Mouse (Mus musculus) limb, embryonic 10.5 days (tissue): ENCODE data around the gene Cep41. TPM values are rescaled to one million over a fixed set of nuclear protein-coding genes. Genes with fewer than 3 reads are reported as not detected.
A peak's percentile ranks its signal among the peaks of the same experiment; 100 is the strongest.

Experiments
- DNase-seq: peaks from one replicate; pipeline ENCODE4 v3.0.0-alpha.2; 2017; ENCODE audit warnings: low spot score
- H3K27ac ChIP-seq: fragments of 300-500 bp; sonication (generic); 2 replicates; pipeline ENCODE4 v1.5.1; 2016; ENCODE audit warnings: mild to moderate bottlenecking
- H3K27me3 ChIP-seq: fragments of 300-500 bp; sonication (generic); 2 replicates; pipeline ENCODE4 v1.6.1; 2016; ENCODE audit warnings: low read depth, mild to moderate bottlenecking; ENCODE audit not compliant: poor library complexity, severe bottlenecking
- H3K36me3 ChIP-seq: fragments of 300-500 bp; sonication (generic); 2 replicates; pipeline ENCODE4 v1.6.1; 2016; ENCODE audit warnings: mild to moderate bottlenecking, moderate library complexity
- H3K4me1 ChIP-seq: fragments of 300-500 bp; sonication (generic); 2 replicates; pipeline ENCODE4 v1.6.1; 2016
- H3K4me3 ChIP-seq: fragments of 300-500 bp; sonication (generic); 2 replicates; pipeline ENCODE4 v1.5.1; 2016; ENCODE audit warnings: mild to moderate bottlenecking, moderate library complexity
- H3K9me3 ChIP-seq: fragments of 300-500 bp; sonication (generic); replicated peaks from 2 replicates; pipeline ENCODE4 v1.6.1; 2016; ENCODE audit warnings: mild to moderate bottlenecking
- WGBS: fragments of 180-500 bp; shearing (Covaris S2); methylation state at CpG from one replicate; pipeline ENCODE4 v1.1.7; 2016; 5-methylcytosine and 5-hydroxymethylcytosine counted together
- polyA plus RNA-seq: library from polyadenylated mRNA; unstranded; fragments of >200 nt; fragmentation: Nextera tagmentation; extraction: Ambion mirVana; gene quantifications from 2 replicates; pipeline ENCODE4 v1.2.1, GENCODE M21; 2016

Cep41 gene
- polyA plus RNA-seq, 1 experiment from 2014 or later = 33.1 TPM

DNA sequence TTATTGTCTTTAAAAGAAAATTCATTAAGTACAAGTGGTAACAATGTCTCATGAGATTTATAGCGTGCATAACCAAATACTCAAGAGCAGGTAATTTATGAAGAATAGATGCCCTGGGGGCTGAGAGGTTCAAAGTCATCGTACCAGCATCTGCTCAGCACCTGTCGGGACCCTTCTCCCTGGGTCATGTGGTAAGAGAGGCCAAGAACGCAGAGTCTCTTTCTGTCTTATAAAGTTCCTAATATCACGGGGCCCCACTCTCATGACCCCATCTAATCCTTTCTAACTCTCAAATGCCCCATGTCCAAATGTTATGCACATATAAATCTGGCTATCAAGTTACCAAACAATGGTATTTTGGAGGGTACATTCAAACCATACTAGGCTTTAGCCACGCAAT, 9.3 kb upstream of the Cep41 start:
- no peak overlapping the region for H3K4me3 ChIP-seq
- H3K27ac ChIP-seq = peak overlapping the region; percentile 73
- WGBS = 36% methylated on average over 6 of the region's 6 CpGs
- peak; percentile 72 for DNase-seq
- H3K27me3 ChIP-seq = no peaks in the 10 kb centered on the region
- no peaks in the 10 kb centered on the region for H3K9me3 ChIP-seq
- peaks cover 37% of the 10 kb centered on the region for H3K4me1 ChIP-seq
- peaks cover 19% of the 10 kb centered on the region for H3K36me3 ChIP-seq

DNA sequence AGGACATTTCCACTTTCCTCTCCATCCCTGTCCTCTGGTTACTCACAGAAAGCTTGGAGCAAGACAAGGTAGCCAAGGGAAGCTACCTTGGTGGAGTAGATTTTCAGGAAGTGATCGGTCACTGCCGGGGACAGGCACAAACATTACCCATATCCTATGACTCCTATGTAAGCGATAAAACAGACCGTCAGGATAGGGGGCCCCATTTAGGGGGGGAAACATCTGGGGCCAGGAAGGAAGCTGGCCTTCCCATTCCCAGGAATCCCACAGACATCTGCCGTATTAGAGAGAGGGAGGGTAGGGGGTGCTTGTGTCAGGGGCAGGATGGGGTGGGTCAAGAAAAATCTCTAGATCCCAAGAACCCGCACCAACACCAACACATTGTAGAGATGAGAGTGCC, 6.6 kb upstream of the Cep41 start:
- peaks cover 12% of the 10 kb centered on the region; the same call in 1 of the 2 replicates for H3K36me3 ChIP-seq
- no peak overlapping the region for H3K4me3 ChIP-seq
- no peak for DNase-seq
- no peaks in the 10 kb centered on the region for H3K27me3 ChIP-seq
- 56% methylated on average over 6 of the region's 6 CpGs for WGBS
- peaks cover 43% of the 10 kb centered on the region for H3K4me1 ChIP-seq
- H3K27ac ChIP-seq = peak overlapping the region; percentile 79
- H3K9me3 ChIP-seq = no peaks in the 10 kb centered on the region

DNA sequence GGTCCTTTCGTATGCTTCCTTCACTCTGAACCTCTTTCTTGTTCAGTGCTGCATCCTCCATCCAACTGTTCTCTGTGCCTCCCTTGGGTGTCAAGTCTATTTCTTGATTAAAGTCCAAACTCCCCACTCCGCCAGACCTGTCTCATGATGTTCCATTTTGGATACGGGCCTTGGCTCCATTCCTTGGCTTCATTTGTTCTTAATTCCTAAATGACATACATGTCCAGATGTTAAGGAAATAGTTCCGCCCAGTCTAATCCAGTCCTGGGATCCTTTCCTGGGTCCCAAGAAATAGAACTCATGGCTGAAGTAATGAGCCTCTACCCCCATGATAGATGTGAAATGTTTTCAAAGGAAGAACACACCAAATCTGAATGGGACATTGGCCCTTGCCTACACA, 4.5 kb upstream of the Cep41 start:
- Histone ChIP-seq H3K27me3 (no peaks in the 10 kb centered on the region), H3K4me1 (peaks cover 49% of the 10 kb centered on the region), H3K27ac (peak overlapping the region; percentile 77), H3K36me3 (peaks cover 5% of the 10 kb centered on the region; the same call in 1 of the 2 replicates), H3K9me3 (no peaks in the 10 kb centered on the region), H3K4me3 (no peak overlapping the region)
- 95% methylated on average over 4 of the region's 4 CpGs for WGBS
- DNase-seq = no peak

DNA sequence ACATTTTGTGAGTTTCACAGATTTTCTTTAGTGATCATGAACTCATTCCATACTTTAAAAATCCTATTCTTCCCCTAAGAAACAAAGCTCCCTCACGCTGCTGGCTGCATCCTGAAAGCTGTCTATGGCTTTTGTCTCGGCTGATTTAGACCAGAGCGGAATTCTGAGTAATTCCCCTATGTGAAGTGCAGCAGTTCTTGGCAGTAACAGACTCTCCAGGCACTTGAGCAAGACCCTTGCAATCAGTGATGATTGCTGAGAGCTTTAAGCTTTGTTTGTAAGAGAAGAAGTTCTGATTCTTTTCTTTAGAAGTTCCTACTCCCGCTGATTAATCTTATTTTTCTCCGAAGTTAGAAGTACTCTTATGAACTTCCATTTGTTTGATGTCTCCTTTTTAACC, 3.9 kb upstream of the Cep41 start:
- DNase-seq = no peak
- Histone ChIP-seq H3K36me3 (peaks cover 5% of the 10 kb centered on the region; the same call in 1 of the 2 replicates), H3K27ac (peak overlapping the region; percentile 77), H3K4me1 (peaks cover 51% of the 10 kb centered on the region), H3K9me3 (no peaks in the 10 kb centered on the region), H3K4me3 (no peak overlapping the region), H3K27me3 (no peaks in the 10 kb centered on the region)
- WGBS = 60% methylated on average over 5 of the region's 5 CpGs

DNA sequence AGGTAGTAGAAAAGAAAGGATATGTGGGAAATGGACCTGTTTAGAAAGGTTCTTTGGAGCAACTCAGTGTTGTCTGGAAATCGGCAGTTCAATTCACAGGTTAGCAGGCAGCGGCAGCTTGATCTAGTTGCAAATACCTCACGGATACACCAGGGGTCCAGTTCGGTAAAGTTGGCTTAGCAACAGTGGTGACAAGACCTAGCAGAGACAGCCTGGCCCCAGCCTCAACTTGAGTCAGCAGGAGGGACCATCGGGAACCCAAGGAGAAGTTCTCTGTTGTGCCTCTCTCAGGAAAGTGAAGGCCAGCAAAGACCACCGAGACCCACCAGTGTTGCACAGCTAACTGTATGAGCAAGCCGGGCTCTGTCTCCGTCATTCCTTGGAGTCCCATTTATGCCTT, 1.6 kb upstream of the Cep41 start:
- H3K9me3 ChIP-seq = no peaks in the 10 kb centered on the region
- H3K27me3 ChIP-seq = no peaks in the 10 kb centered on the region
- peaks cover 43% of the 10 kb centered on the region for H3K4me1 ChIP-seq
- DNase-seq = no peak
- peaks cover 5% of the 10 kb centered on the region; the same call in 1 of the 2 replicates for H3K36me3 ChIP-seq
- H3K4me3 ChIP-seq = no peak overlapping the region
- H3K27ac ChIP-seq = peak overlapping the region; percentile 98
- WGBS = 93% methylated on average over 8 of the region's 8 CpGs

DNA sequence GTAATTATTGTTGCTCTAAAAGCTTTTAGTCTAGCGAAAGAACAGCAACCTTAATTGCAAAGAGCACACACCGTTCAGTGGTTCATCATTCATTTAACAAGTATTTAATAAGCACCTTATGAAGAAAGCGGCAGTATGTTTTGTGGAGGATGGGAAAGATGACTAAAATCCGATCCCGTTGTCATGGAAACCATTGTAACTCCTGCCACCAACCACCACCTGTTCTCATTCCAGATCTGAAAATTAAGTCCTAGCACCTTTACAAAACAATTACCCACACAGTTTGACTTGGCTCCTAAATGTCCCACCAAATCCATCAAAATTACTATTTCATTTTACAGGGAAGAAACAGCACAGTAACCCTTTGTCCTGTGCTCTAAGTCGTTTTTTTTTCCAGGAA, 660 bp upstream of the Cep41 start:
- Histone ChIP-seq H3K27ac (peak overlapping the region; percentile 98), H3K9me3 (no peaks in the 10 kb centered on the region), H3K27me3 (no peaks in the 10 kb centered on the region), H3K4me1 (peaks cover 34% of the 10 kb centered on the region), H3K36me3 (peaks cover 5% of the 10 kb centered on the region; the same call in 1 of the 2 replicates), H3K4me3 (peak overlapping the region; percentile 53)
- DNase-seq = no peak
- 52% methylated on average over 6 of the region's 6 CpGs for WGBS

DNA sequence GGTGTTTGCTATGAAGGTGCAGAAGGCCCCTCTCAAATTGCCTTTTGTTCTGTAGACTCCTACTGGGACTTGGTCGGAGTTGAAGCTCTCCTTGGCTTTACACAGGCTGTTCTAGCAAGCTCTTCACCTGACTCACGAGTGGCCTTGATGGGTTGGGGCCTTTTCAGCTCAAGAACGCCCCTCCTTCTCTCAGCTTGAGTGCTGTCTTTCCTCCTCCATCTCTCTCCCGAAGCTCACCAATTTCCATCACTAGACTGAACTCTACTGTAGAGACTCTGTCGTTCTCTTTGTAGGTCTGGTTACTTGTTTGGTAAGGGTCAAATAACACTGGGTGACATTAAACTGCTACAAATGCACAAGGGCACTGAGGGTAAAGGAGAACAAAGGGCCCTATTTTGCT, 723 bp downstream of the Cep41 start:
- H3K9me3 ChIP-seq = no peaks in the 10 kb centered on the region
- H3K4me3 ChIP-seq = peak overlapping the region; percentile 53
- no peak for DNase-seq
- WGBS = 83% methylated on average over 5 of the region's 5 CpGs
- H3K27ac ChIP-seq = peak overlapping the region; percentile 98
- peaks cover 31% of the 10 kb centered on the region for H3K4me1 ChIP-seq
- H3K27me3 ChIP-seq = no peaks in the 10 kb centered on the region
- H3K36me3 ChIP-seq = peaks cover 7% of the 10 kb centered on the region

DNA sequence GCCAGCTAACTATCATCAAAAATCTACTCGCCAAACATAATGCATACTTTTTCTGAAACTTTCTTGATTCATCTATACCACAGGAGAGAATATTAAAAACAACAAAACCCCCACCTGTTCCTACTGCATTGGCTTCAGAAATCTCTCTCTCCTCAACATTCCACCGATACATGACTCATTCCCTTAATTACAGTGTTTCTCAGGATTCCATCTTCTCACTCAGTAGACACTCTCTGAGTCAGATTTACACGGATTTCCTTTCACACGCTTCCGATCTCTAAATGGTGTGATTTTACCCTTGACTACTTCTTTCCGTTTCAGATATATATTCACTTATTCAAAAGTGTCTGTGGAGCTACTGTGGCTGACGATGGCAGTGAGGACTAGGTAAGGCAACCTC, 6.4 kb downstream of the Cep41 start:
- H3K27ac ChIP-seq = 0 out of 2 replicates have a peak overlapping the region, but pooled peaks have one; percentile 21
- no peaks in the 10 kb centered on the region for H3K27me3 ChIP-seq
- no peak overlapping the region for H3K4me3 ChIP-seq
- H3K9me3 ChIP-seq = no peaks in the 10 kb centered on the region
- H3K4me1 ChIP-seq = peaks cover 17% of the 10 kb centered on the region
- DNase-seq = no peak
- WGBS = 92% methylated on average over 7 of the region's 7 CpGs
- peaks cover 13% of the 10 kb centered on the region for H3K36me3 ChIP-seq

DNA sequence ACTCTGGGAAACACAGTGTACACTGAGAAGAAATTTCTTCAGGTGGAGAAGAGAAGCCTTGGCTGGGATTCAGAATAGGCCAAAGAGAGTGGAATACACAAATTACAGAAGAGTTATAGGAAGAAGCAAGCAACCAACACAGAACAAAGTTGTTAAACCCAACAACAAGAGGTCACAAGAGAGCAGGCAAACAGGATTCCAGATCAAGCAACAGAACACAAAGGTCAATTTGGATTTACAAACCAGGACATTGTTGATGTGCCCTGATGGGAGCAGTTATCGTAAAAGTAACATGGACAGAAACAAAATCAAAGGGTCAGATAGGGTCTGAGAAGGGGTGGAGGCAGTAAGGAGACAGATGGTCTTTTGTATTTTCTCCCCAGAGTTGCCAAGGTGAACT, 9.0 kb downstream of the Cep41 start:
- 73% methylated on average over 1 of the region's 1 CpGs for WGBS
- Histone ChIP-seq H3K36me3 (peaks cover 19% of the 10 kb centered on the region), H3K27me3 (no peaks in the 10 kb centered on the region), H3K27ac (peak overlapping the region; percentile 61; the same call in 1 of the 2 replicates), H3K4me3 (no peak overlapping the region), H3K9me3 (no peaks in the 10 kb centered on the region), H3K4me1 (peaks cover 40% of the 10 kb centered on the region)
- DNase-seq = no peak

DNA sequence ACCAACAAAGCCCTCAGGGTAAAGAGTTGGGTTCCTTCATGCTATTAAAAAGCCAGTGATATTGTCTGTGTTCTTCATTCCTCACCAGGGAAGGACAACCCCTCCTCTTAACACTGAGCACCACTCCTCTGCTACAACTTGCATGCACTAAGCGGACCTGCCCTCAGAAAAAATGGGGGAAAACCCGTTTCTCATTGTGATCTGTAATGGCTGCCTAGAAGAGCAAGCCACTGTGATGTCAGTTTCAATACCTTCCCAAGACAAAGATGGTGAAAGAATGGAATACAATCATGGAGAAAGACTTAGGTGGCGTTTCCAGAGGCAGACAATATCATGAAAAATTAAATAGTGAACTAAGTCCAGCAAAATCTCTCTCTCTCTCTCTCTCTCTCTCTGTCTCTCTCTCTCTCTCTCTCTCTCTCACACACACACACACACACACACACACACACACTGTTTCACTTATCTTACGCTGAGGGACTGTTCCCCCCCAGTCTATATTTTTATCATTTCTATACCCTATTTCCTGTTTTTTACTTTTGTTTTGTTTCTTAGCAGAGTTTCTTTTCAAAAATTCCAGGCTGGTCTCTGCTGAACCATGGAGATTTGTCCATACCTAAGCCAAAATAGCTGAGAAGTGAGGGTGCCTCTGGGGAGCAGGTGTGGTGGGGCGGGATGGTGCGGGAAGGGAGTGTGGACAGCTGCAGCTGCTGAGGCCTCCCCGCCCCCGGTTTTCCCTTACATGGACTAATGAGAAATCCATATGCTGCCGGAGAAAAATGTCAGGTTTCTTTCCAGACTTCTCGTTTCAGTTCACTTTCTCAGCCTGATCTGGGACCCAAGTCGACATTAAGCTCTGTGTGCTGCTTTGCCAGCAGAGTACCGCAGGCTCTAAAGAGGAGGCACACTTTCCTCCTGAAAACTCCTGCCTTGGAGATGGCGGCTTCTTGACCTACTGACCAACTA, 11.3 kb downstream of the Cep41 start:
- Histone ChIP-seq H3K27ac (peak overlapping the region; percentile 87), H3K4me3 (no peak overlapping the region), H3K27me3 (no peaks in the 10 kb centered on the region), H3K4me1 (peaks cover 52% of the 10 kb centered on the region), H3K9me3 (no peaks in the 10 kb centered on the region), H3K36me3 (peaks cover 25% of the 10 kb centered on the region)
- 68% methylated on average over 13 of the region's 13 CpGs for WGBS
- peak; percentile 70 for DNase-seq

DNA sequence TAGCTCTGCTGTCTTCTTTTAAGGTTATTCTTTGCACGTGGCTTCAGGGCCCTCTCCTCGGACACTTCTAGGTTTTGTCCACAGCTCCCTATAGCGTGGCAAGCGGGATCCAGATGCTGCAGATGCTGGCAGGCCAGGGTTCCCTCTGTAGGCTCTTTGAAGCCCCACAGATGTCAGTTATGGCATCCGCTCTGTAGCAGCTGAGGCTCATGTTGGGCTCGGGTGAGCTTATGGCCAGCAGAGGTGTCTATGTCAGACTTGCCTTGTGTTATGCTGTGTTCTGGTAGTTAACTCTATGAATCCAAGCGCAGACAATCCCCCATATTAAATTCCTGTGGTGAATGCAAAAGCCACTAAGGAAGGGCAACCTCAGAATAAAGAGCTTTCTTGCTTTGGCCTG, 13.1 kb downstream of the Cep41 start:
- no peaks in the 10 kb centered on the region for H3K27me3 ChIP-seq
- no peaks in the 10 kb centered on the region for H3K9me3 ChIP-seq
- H3K4me3 ChIP-seq = no peak overlapping the region
- no peak for DNase-seq
- H3K27ac ChIP-seq = peak overlapping the region; percentile 82
- peaks cover 64% of the 10 kb centered on the region for H3K4me1 ChIP-seq
- WGBS = 70% methylated on average over 7 of the region's 7 CpGs
- H3K36me3 ChIP-seq = peaks cover 25% of the 10 kb centered on the region

DNA sequence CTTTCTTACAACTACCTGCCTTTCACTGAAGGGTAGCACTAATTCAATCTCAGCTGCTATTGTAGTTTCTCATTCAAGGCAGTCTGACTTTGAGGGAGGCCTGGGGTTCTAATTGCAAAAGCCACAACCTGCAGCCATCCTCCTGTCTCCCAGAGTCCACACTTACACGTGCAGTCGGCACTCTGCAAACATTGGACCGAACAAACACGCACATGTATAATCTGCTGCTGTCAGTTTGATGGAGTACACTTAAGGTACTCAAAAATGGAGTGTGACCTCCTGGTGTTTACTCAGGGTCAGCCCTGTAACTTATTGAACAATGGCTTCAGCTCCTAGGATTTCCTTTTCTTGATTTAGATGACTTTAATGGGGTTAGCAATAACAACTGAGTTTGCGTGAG, 14.0 kb downstream of the Cep41 start:
- no peaks in the 10 kb centered on the region for H3K27me3 ChIP-seq
- peaks cover 25% of the 10 kb centered on the region for H3K36me3 ChIP-seq
- no peaks in the 10 kb centered on the region for H3K9me3 ChIP-seq
- WGBS = 63% methylated on average over 5 of the region's 5 CpGs
- no peak overlapping the region for H3K4me3 ChIP-seq
- H3K4me1 ChIP-seq = peaks cover 73% of the 10 kb centered on the region
- H3K27ac ChIP-seq = peak overlapping the region; percentile 82
- DNase-seq = no peak

DNA sequence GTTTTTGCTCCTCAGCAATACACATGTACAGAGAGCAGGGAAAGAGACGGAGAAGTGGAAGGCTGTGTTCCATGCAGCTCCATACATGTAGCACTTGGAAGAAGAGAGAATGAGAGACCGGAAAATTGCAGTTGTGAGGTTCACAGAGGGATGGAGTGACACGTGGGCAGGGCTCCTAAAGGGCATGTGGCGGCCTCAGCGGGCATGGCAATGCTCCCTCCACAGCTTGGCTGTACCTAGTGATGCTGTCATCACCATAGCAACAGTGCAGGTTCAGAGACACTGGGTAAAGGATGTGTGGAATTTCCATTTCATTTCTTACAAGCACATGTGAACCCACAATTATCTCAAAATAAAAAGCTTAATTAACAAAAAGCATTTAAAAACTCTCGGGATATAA, 15.1 kb downstream of the Cep41 start:
- H3K36me3 ChIP-seq = peaks cover 24% of the 10 kb centered on the region

More for the DNA sequence above, 15.1 kb downstream of the Cep41 start:
- no peaks in the 10 kb centered on the region for H3K9me3 ChIP-seq
- H3K4me1 ChIP-seq = peaks cover 84% of the 10 kb centered on the region
- H3K4me3 ChIP-seq = no peak overlapping the region
- no peak for DNase-seq
- peak overlapping the region; percentile 79 for H3K27ac ChIP-seq
- H3K27me3 ChIP-seq = no peaks in the 10 kb centered on the region
- 81% methylated on average over 6 of the region's 6 CpGs for WGBS
